Mouse (Mus musculus): ENCODE results near the gene Ndufs6. TPM values are rescaled to one million over a fixed set of nuclear protein-coding genes. Genes with fewer than 3 reads are reported as not detected.

The Ndufs6 gene
- 49.3 TPM for total RNA-seq (2023)

GRCm38 (mm10) chr13:73327827-73328698, at the start of gene Ndufs6, which contains the start of gene Mrpl36:
Ndufs6 (minus strand) TSS chr13:73328542.
Mrpl36 (plus strand) TSS chr13:73328513.

Other genes with a start within 250 kb of the Ndufs6 start
- not detected for gene Irx4, start 68.1 kb downstream of the Ndufs6 start, total RNA-seq (2023)
- 24.9 TPM for gene Mrpl36, start within 50 bp of the Ndufs6 start, total RNA-seq (2023)
- 39.4 TPM for gene Lpcat1, start 138.7 kb upstream of the Ndufs6 start, total RNA-seq (2023)
- not detected for gene Slc6a3, start 208.2 kb upstream of the Ndufs6 start, total RNA-seq (2023)